Mouse (Mus musculus): ENCODE measurements around the gene Zdhhc18. TPM values are rescaled to one million over a fixed set of nuclear protein-coding genes. Genes with fewer than 3 reads are reported as not detected.
A peak's percentile ranks its signal among the peaks of the same experiment; 100 is the strongest.

Zdhhc18 gene
- polyA plus RNA-seq, 1 experiment from 2014 or later, result 7.1 TPM

DNA sequence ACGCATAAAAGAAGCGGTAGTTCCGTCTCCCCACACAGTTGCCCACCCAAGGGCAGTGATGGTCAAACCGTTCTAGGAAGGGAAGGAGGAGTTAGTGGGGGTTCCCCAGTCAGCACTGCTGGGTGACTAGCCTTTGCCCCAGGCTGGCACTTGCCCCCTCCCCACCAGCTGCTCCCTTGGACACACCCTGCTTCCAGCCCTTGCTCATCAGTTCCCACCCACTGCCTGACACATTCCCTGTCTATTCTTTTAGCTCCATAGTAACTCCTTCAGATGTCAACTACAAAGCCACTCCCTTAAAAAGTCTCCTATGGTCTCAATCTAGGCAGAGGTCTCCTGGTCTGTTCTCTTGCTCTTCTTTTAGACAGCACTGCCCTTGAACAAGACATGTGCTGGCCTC lies 36.1 kb downstream of the Zdhhc18 start:
- H3K9me3 ChIP-seq (replicated peaks; ENCODE audit: low read length), result no peaks in the 10 kb centered on the region
- H3K36me3 ChIP-seq (ENCODE audit: insufficient read depth, low read length), result peaks cover 20% of the 10 kb centered on the region
- DNase-seq (ENCODE audit: low spot score) (no peak), ATAC-seq (replicated peaks; ENCODE audit: low FRiP score, low read depth) (no peak)
- H3K9ac ChIP-seq (ENCODE audit: low read depth, low read length), result no peak overlapping the region
- H3K4me2 ChIP-seq (ENCODE audit: low read length), result no peak overlapping the region
- TF ChIP-seq CTCF (IDR thresholded peaks at IDR 0.05; ENCODE audit: low read depth), result no peak
- 77% methylated on average over 4 of the region's 4 CpGs for WGBS
- H3K27ac ChIP-seq, result no peak overlapping the region
- no peak overlapping the region for H3K4me3 ChIP-seq (replicated peaks; ENCODE audit: low read depth, low read length)
- H3K4me1 ChIP-seq (replicated peaks; ENCODE audit: insufficient read depth, low read length), result no peaks in the 10 kb centered on the region
- H3K27me3 ChIP-seq (ENCODE audit: insufficient read depth, low read length), result no peaks in the 10 kb centered on the region

DNA sequence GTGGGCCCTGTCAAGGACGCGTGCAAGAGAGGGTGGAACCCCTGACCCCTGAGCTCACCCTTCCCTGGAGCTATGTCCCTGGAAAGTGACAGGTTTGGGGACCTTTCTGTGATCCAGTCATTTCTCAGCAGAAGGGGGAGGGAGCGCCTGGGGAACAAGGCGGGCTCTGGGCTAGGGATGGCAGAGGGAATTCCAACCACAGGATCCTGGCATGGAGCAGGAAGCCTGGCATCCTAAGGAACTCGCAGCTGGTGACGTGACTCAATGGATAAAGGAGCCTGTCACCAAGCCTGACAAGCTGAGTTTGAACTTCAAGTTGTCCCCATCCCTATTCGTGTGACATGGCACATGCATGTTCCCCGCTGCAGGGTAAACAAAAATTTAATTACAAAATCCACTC lies 36.9 kb downstream of the Zdhhc18 start:
- Histone ChIP-seq H3K9ac (ENCODE audit: low read depth, low read length) (no peak overlapping the region), H3K27ac (no peak overlapping the region), H3K27me3 (ENCODE audit: insufficient read depth, low read length) (no peaks in the 10 kb centered on the region), H3K36me3 (ENCODE audit: insufficient read depth, low read length) (peaks cover 26% of the 10 kb centered on the region), H3K4me2 (ENCODE audit: low read length) (no peak overlapping the region), H3K4me1 (replicated peaks; ENCODE audit: insufficient read depth, low read length) (no peaks in the 10 kb centered on the region), H3K9me3 (replicated peaks; ENCODE audit: low read length) (no peaks in the 10 kb centered on the region), H3K4me3 (replicated peaks; ENCODE audit: low read depth, low read length) (no peak overlapping the region)
- DNase-seq (ENCODE audit: low spot score), result no peak
- TF ChIP-seq CTCF (IDR thresholded peaks at IDR 0.05; ENCODE audit: low read depth), result no peak
- ATAC-seq (replicated peaks; ENCODE audit: low FRiP score, low read depth), result no peak
- 95% methylated on average over 8 of the region's 8 CpGs for WGBS

DNA sequence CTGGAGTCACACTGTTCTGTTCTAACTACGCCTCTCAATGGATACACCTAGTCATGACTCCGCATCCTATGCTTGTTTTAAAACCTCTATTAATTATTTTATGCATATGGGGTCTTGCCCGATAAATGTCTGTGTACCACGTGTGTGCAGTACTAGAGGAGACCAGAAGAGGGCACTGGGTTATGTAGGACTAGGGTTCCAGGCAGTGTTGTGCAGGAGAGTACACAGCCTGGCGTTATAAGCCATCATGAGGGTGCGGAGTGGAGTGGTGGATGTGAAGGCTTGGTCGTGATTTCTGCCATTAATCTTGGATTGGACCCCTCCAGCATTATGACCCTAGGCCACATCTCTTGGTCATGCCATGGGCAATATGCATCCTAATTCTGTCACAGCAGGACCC lies 37.5 kb downstream of the Zdhhc18 start:
- no peaks in the 10 kb centered on the region for H3K9me3 ChIP-seq (replicated peaks; ENCODE audit: low read length)
- ATAC-seq (replicated peaks; ENCODE audit: low FRiP score, low read depth) (no peak), DNase-seq (ENCODE audit: low spot score) (no peak)
- no peak overlapping the region for H3K9ac ChIP-seq (ENCODE audit: low read depth, low read length)
- no peak overlapping the region for H3K27ac ChIP-seq
- peaks cover 26% of the 10 kb centered on the region for H3K36me3 ChIP-seq (ENCODE audit: insufficient read depth, low read length)
- no peak overlapping the region for H3K4me3 ChIP-seq (replicated peaks; ENCODE audit: low read depth, low read length)
- peak; percentile 25; the same call in 1 of the 2 replicates for TF ChIP-seq CTCF (IDR thresholded peaks at IDR 0.05; ENCODE audit: low read depth)
- 98% methylated on average over 7 of the region's 7 CpGs for WGBS
- H3K4me2 ChIP-seq (ENCODE audit: low read length), result no peak overlapping the region
- no peaks in the 10 kb centered on the region for H3K27me3 ChIP-seq (ENCODE audit: insufficient read depth, low read length)
- no peaks in the 10 kb centered on the region for H3K4me1 ChIP-seq (replicated peaks; ENCODE audit: insufficient read depth, low read length)

DNA sequence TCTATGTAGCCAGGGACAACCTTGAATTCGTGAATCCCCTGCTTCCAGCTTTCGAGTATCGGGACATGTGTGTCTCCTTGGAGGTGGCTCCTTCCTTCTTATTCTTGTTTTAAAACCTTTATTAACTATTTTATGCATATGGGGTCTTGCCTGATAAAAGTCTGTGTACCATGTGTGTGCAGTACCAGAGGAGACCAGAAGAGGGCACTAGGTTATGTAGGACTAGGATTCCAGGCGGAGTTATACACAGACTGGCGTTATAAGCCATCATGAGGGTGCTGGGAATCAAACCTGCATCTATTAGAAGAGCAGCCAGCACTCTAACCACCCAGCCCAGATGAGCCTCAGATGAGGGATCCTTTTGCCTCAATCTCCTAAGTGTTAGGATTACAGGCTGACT lies 38.1 kb downstream of the Zdhhc18 start:
- H3K36me3 ChIP-seq (ENCODE audit: insufficient read depth, low read length), result peaks cover 26% of the 10 kb centered on the region
- 94% methylated on average over 5 of the region's 5 CpGs for WGBS
- DNase-seq (ENCODE audit: low spot score) (no peak), ATAC-seq (replicated peaks; ENCODE audit: low FRiP score, low read depth) (no peak)
- no peaks in the 10 kb centered on the region for H3K27me3 ChIP-seq (ENCODE audit: insufficient read depth, low read length)
- peak; percentile 53; the same call in 1 of the 2 replicates for TF ChIP-seq CTCF (IDR thresholded peaks at IDR 0.05; ENCODE audit: low read depth)
- no peak overlapping the region for H3K4me2 ChIP-seq (ENCODE audit: low read length)
- no peak overlapping the region for H3K4me3 ChIP-seq (replicated peaks; ENCODE audit: low read depth, low read length)
- H3K9ac ChIP-seq (ENCODE audit: low read depth, low read length), result no peak overlapping the region
- no peak overlapping the region for H3K27ac ChIP-seq
- no peaks in the 10 kb centered on the region for H3K9me3 ChIP-seq (replicated peaks; ENCODE audit: low read length)
- H3K4me1 ChIP-seq (replicated peaks; ENCODE audit: insufficient read depth, low read length), result no peaks in the 10 kb centered on the region

DNA sequence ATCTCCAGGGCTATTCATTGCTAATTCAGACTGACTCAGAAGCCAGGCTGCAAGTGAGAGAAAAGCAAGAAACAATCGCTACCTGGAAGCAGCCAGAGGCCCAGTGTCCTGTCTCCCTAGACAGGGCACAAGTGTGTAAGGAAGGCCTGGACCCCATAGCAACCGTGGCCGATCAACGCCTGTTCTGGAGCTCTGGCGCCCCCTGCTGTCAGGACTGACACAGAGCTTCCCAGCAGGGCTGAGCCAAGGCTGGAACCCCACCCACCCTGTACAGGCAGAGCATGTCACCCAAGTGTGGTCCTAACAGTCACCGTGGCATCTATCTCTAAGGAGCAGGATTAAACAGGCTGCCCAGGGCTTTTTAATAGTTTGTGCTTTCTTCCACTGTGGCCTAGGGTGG lies 40.2 kb downstream of the Zdhhc18 start:
- H3K4me3 ChIP-seq (replicated peaks; ENCODE audit: low read depth, low read length), result no peak overlapping the region
- no peaks in the 10 kb centered on the region for H3K9me3 ChIP-seq (replicated peaks; ENCODE audit: low read length)
- H3K4me2 ChIP-seq (ENCODE audit: low read length), result no peak overlapping the region
- H3K9ac ChIP-seq (ENCODE audit: low read depth, low read length), result no peak overlapping the region
- TF ChIP-seq CTCF (IDR thresholded peaks at IDR 0.05; ENCODE audit: low read depth), result peak; percentile 91
- 16% methylated on average over 6 of the region's 6 CpGs for WGBS
- peaks cover 35% of the 10 kb centered on the region for H3K36me3 ChIP-seq (ENCODE audit: insufficient read depth, low read length)
- peak; percentile 79 for DNase-seq (ENCODE audit: low spot score)
- no peaks in the 10 kb centered on the region for H3K4me1 ChIP-seq (replicated peaks; ENCODE audit: insufficient read depth, low read length)
- H3K27me3 ChIP-seq (ENCODE audit: insufficient read depth, low read length), result no peaks in the 10 kb centered on the region
- ATAC-seq (replicated peaks; ENCODE audit: low FRiP score, low read depth), result peak; percentile 57
- H3K27ac ChIP-seq, result no peak overlapping the region

DNA sequence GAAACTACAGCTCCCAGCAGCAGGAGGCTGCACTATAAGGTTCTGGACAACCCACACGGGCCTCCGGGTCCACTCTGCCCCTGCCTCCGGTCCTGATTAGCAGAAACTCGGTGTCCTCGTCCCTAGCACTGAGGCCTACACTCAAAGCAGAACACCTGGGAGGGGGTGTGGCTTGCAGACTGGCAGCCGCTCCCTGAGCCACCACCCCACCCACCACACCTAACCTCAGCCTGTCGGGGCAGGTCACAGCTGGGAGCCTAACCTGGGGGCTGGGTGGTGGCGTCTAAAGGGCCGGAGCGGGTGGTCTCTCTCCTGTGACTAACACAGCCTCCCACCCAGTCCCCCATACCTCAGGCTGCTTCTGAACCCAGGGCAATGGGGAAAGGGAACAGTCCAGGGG lies 42.7 kb downstream of the Zdhhc18 start:
- TF ChIP-seq CTCF (IDR thresholded peaks at IDR 0.05; ENCODE audit: low read depth), result no peak
- no peak overlapping the region for H3K4me2 ChIP-seq (ENCODE audit: low read length)
- no peak overlapping the region for H3K9ac ChIP-seq (ENCODE audit: low read depth, low read length)
- no peak overlapping the region for H3K27ac ChIP-seq
- no peak for DNase-seq (ENCODE audit: low spot score)
- H3K36me3 ChIP-seq (ENCODE audit: insufficient read depth, low read length), result peaks cover 30% of the 10 kb centered on the region
- 79% methylated on average over 10 of the region's 10 CpGs for WGBS
- ATAC-seq (replicated peaks; ENCODE audit: low FRiP score, low read depth), result no peak
- 0 out of 2 replicates have a peak, but pooled peaks cover under 1% of the 10 kb centered on the region for H3K4me1 ChIP-seq (replicated peaks; ENCODE audit: insufficient read depth, low read length)
- no peaks in the 10 kb centered on the region for H3K27me3 ChIP-seq (ENCODE audit: insufficient read depth, low read length)
- H3K9me3 ChIP-seq (replicated peaks; ENCODE audit: low read length), result no peaks in the 10 kb centered on the region
- no peak overlapping the region for H3K4me3 ChIP-seq (replicated peaks; ENCODE audit: low read depth, low read length)

DNA sequence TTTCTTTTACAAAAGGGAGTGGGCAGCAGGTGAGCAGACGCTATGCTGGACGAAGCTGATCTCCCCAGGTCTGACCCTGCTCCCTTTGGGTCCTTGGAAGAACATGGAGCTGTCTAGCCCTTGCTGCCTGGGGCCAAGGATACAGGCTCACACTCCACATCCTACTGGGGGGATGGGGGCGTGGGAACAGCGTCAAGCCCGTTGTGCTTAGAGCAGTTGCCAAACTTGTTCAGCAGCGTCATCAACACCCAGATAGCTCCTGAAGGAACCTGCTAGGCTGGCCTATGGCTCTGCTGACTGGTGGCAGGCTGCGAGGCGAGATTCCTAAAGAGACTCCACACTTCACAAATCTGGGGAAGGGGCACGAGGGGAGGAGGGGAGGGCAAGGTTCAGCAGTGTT lies 44.6 kb downstream of the Zdhhc18 start:
- Histone ChIP-seq H3K4me2 (ENCODE audit: low read length) (no peak overlapping the region), H3K9ac (ENCODE audit: low read depth, low read length) (no peak overlapping the region), H3K4me3 (replicated peaks; ENCODE audit: low read depth, low read length) (no peak overlapping the region), H3K9me3 (replicated peaks; ENCODE audit: low read length) (no peaks in the 10 kb centered on the region), H3K27ac (no peak overlapping the region; the same call in 1 of the 2 replicates), H3K27me3 (ENCODE audit: insufficient read depth, low read length) (peaks cover 1% of the 10 kb centered on the region; the same call in 1 of the 2 replicates), H3K4me1 (replicated peaks; ENCODE audit: insufficient read depth, low read length) (0 out of 2 replicates have a peak, but pooled peaks cover 4% of the 10 kb centered on the region), H3K36me3 (ENCODE audit: insufficient read depth, low read length) (peaks cover 25% of the 10 kb centered on the region)
- no peak for TF ChIP-seq CTCF (IDR thresholded peaks at IDR 0.05; ENCODE audit: low read depth)
- DNase-seq (ENCODE audit: low spot score) (no peak), ATAC-seq (replicated peaks; ENCODE audit: low FRiP score, low read depth) (peak; percentile 22; the same call in 1 of the 2 replicates)
- WGBS, result 66% methylated on average over 9 of the region's 9 CpGs
